Mouse (Mus musculus) frontal cortex, adult 2 months (tissue): Measurements from ENCODE around the gene Ppdpf. TPM values are rescaled to one million over a fixed set of nuclear protein-coding genes. Genes with fewer than 3 reads are reported as not detected.

Experiments
- DNase-seq, 2 experiments: peaks; one replicate each; pipeline ENCODE4 v3.0.0; 2022; ENCODE audit warnings: low spot score in 1 of 2; ENCODE audit errors: extremely low spot score in 1 of 2
- polyA plus RNA-seq: library from polyadenylated mRNA; depleted of rRNA; stranded (reverse); fragments of >200 nt; gene quantifications from 2 replicates; pipeline ENCODE4 v1.2.3, GENCODE M21; 2012; rRNA removed

Gene Ppdpf
- 117 and 142 TPM in 2 replicates for polyA plus RNA-seq

- peak; percentile 90 to 95 for DNase-seq
Measured at GRCm38 (mm10) chr2:181187121-181188000, at the start of gene Ppdpf. Ppdpf (plus strand) TSS chr2:181187247.

- DNase-seq, result no peak
Measured at GRCm38 (mm10) chr2:181139641-181140193, 47.3 kb upstream of the Ppdpf start.

DNA sequence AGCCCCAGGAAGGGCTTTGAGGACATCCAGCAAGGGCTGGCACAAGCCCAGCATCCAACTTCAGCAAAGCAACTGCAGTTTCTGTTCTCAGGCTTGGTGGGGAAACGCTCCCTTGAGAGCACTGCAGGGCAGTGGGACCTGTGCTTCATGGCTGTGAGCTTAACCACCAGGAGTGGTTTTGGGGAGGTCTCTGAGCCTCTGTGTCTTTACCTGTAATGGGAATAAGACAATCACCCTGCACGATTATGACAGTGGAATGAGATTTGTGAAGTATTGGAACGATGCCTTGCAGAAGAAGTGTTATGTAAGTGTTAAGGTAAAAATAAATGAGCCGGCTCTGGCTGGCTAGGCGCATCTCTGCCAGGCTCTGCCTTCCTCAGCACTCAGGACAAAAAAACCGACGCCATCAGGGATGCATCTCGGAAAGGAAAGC is 44.3 kb upstream of the Ppdpf start:
- DNase-seq, result peak in 1 of 2 experiments; percentile 82

- no peak for DNase-seq
Measured at GRCm38 (mm10) chr2:181143509-181144276, 43.4 kb upstream of the Ppdpf start.

- no peak for DNase-seq
Measured at GRCm38 (mm10) chr2:181144675-181145074, 42.4 kb upstream of the Ppdpf start.

DNA sequence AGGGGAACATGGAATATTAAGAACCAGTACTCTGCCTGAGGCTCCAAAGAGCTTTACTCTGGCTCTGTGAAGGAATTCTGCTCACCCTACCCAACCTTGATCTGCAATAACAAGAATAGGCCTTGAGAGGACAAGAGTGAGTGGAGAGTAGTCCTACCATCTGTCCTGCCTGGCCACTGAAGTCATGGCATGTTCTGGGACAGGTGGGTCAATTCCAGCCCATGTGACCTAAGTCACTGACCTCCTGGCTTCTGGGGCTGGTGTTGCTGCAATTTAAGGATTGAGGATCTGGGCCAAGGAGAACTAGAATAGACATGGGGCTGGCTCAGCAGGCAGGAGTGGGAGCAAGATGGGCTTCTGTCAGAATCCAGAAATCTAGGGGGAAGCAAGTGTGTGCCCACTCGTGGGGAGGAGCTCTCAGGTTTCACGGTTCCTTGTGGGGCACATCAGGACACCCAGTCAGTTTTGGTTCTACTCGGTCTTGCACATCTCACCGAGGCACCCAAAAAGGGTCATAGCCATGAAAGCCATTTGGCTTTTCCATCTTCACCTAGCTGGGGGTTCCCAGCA is 40.0 kb upstream of the Ppdpf start:
- DNase-seq, result no peak

DNA sequence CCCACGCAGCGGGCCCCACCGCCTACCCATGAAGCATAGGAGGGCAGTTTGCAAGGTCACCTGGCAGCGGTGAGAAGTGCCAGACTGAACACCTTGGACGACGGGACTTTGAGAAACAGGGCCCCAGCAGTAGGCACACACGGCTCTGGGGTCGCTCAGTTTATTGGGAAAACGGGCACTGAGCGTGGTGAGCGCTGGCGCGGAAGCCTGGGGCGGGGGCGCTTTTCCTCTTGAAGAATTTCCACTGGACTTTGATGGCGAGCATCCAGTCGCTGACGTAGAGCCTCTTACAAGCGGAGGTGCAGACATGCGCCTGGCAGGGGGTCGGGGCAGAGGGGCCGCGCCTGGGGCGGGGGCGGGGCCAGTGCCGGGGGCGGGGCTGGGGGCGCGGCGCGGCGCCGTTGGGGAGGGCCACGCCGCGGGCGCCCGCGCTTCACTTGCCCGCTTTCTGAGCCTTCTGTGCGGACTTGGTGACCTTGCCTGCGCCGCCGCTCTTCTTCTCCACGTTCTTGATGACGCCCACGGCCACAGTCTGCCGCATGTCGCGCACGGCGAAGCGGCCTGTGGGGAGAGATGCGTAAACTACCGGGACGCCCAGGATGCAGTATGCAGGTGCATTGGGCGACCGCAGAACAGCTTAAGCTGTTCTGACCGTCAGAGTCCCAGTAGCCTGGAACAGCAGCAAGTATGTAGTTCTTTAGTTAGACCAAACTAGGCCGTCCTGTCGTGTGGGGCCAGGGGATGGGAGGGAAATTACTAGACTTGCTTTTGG is 39.3 kb upstream of the Ppdpf start:
- no peak for DNase-seq

DNA sequence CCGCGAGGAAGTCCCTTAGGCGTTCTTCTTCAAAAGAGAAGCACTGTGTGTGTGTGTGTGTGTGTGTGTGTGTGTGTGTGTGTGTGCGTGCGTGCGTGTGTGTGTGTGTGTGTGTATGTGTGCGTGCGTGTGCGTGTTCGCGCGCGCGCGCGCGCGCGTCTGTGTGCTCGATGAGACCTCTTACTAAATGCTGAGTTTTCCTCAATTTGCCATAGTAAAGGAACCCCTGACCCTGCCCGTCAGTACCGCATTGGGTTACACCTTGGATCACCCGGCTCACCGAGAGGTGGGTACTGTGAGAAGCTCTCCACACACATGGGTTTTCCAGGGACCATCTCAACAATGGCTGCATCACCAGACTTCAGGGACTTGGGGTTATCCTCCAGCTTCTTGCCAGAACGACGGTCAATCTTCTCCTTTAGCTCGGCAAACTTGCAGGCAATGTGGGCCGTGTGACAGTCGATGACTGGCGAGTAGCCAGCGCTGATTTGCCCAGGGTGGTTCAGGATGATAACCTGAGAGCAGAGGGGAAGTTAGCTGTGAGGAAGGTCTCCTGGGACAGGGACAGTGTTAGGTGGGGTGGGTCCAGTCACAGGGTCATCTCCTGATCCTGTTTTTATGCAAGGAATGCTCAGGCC is 38.6 kb upstream of the Ppdpf start:
- no peak for DNase-seq

DNA sequence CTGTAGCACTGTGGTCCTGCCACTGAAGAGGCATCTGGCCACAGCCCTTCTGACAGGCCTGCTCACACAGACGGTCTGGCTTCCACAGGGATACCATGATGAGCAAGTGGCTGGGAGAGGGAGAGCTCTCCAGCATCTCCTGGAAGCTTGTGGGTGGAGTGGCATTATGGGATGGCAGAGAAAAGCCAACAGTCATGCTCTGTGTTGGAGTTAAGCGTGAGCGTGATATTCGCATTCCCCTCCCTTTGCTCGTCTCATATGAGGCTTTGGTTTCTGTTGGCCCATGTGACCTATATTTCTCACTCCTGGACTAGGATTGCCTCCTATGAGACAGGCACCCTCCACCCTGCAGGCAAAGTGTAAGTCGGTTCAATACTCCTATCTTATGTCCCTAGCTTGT is 36.8 kb upstream of the Ppdpf start:
- DNase-seq, result peak in 1 of 2 experiments; percentile 81

DNA sequence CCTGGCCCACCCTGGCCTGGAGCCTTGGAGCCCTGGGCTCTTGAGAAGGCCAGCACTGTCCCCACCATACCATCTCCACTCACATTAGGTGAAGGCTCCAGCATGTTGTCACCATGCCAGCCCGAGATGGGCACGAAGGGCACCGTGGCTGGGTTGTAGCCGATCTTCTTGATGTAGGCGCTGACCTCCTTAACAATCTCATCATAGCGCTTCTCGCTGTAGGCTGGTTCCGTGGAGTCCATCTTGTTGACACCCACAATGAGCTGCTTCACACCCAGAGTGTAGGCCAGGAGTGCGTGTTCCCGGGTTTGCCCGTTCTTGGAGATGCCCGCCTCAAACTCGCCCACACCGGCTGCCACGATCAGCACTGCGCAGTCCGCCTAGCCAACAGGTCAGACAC is 34.3 kb upstream of the Ppdpf start:
- peak in 1 of 2 experiments; percentile 37 for DNase-seq

DNA sequence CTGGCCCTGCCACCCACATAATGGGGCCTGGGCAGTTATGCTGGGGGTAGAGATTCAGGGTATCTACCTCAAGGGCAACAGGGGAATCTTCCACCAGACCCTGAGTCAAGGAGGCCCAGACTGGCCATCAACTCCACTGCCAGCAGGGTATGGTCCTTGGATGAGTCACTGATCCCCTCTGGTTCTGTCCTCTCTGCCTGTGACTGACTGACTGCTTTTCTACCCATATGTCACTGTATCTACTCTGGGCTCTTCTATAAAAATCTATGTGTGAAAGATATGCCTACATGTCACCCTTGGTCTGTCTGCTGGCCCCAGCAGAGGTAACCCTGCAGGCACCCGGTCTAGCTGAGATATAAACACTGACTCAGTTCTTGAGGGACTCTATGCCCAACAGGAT is 33.9 kb upstream of the Ppdpf start:
- DNase-seq, result no peak

DNA sequence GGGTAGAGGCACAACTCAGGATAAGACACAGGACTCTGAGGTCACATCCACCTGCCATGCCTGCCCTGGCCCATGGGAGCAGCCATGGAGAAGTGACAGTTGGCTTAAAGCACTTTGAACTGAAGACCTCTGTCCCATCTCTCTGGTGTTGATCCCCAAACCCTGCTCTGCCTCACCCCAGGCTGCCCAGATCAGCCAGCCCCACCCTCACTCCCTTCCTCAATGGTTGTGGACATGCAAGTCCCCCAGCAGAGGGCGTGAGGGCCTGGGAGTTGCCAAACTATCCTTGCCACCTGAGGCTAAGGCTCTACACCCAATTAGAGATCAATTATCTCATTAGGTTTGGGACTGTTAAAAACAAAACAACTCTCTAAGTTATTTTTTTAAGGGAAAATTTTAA is 33.2 kb upstream of the Ppdpf start:
- no peak for DNase-seq

- no peak for DNase-seq
Measured at GRCm38 (mm10) chr2:181154361-181154760, 32.7 kb upstream of the Ppdpf start.

- no peak for DNase-seq
Measured at GRCm38 (mm10) chr2:181154831-181155415, 32.1 kb upstream of the Ppdpf start.

DNA sequence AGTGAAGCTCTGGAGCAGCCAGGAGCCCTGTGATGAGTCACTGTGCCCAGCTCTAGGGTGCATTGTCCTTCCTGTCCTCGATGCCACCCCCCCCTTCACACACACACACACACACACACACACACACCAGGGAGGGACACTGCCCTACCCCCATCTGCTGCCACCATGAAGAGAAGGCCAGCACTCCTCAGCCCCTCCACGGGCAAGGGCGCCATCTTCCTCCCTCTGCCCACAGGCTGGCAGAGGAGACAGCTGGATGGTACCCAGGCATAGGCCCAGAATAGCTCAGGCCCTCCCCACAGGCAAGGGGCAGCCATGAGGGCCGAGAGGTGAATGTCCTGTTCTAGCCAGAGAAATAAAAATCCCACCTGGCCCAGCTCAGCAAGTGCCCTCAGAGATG is 31.2 kb upstream of the Ppdpf start:
- DNase-seq, result peak; percentile 28 to 42

- DNase-seq, result peak; percentile 86 to 93
Measured at GRCm38 (mm10) chr2:181156248-181157121, 30.6 kb upstream of the Ppdpf start, which contains the start of gene Eef1a2. Eef1a2 (minus strand) TSS chr2:181157014.

DNA sequence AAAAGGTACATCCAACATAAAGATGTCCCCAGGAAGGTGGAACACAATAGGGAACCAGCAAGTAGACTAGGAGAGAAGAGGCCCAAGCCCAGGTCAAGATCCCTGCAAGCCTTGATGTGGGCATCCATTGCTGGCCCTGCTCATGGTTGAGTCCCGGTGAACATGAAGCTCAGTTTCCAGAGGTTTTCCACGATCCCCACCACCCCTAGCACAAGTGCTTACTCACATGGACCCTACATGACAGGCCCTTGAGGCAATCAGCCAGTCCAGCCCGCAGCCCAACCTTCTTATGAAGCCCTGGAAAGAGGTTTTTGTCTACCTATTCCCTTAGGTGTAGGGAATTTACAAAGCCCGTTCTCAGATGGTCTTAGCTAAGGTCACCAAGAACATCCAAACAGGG is 29.9 kb upstream of the Ppdpf start:
- DNase-seq, result peak in 1 of 2 experiments; percentile 14

DNA sequence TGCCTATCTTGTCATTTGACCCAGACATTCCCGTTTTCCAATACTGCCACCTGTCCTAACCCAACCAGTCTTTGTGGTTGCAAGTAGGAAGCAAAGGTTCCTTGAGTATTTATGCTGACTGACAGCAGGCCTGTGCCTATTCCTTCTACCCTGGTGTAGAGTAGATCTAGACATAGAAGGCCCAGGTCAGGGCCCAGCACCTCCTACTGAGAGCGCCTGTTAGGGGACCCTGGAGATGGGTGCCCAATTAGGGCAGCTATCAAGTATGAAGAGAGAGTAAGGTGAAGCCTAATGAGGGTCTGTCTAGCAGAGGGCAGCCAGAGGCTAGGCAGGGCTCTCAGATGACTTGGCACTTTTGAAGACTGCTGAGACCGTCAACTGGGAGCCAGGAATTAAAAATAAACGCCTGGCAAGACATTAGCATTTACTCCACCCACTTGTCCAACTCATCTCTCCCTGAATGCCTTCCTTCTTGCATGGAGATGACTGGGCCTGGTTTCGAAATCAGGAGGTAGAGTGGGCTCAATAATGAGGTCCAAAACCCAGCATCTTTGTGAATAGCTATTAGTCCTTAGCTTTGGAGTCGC is 29.2 kb upstream of the Ppdpf start:
- peak in 1 of 2 experiments; percentile 11 for DNase-seq
